Mouse (Mus musculus): Measurements from ENCODE around the gene Trio.

The Trio gene

DNA sequence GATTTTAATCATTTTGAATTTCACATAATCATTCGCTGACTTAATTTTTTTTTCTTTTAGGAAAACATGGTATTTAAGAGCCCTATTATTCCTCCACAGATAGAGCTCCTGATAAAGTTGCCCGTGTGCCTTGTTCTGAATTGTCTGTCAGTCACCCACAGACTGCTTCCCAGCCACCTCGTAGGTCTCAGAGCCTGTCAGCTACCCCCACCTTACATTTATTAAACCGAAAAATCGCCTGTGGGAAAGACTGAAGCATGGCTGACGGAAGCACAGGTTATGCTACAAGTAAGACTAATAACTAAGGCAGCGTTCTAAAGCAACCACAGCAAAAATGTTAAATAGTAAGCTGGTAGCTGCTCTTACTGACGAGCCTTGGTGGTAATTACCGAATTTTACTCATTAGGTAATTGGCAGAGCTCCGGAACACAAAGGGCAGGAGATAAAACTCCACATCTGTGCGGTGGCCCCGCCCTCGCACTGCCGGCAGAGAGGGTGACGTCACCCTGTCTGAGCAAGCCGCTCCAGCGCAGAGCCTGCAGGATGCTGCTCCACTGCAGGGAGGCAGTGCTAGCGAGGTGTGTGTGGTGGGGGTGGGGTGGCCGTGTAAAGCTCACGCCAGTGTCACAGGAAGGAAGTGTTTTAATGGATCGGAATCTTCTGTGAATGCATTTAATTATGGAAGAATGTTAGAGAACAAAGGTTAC, 102.2 kb downstream of the Trio start:
- DNase-seq (ENCODE audit: low spot score), result peak; percentile 88

DNA sequence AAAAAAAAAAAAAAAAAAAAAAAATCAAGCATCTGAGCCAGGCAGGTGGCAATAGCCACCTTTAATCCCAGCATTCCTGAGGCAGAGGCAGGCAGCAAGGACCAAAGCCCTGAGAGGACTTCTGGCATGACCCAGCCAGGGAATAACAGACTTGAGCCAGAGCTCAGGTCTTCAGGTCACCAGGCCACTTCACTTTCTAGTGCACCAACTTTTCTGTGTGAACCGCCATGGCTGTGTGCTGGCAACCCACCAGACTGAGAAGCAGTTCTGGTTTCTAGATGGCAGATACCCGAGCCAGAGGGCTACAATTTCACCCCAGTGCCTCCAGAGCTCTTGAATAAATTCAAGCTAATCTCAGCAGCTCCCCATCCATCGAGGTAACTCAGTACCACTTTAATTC, 104.9 kb downstream of the Trio start:
- DNase-seq (ENCODE audit: low spot score), result no peak

DNA sequence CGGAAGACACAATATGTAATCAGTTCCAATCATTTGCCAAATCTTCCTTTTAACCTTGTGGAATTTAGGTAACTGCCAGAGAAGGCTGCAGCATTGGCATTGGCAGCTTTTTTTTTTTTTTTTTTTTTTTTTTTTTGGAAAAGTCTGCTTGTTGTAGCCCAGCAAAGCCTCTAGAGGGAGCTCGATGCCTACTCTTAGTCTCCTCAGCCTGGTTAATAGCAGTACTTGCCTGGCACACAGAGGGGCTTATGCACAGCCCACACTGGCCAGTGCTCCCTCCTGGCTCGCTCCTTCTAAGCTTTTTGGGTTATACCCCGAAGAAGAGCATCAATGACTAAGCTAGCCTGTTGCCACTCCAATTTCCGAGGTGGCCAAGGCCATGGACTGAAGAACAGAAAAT, 106.1 kb downstream of the Trio start:
- DNase-seq (ENCODE audit: low spot score), result peak; percentile 81

DNA sequence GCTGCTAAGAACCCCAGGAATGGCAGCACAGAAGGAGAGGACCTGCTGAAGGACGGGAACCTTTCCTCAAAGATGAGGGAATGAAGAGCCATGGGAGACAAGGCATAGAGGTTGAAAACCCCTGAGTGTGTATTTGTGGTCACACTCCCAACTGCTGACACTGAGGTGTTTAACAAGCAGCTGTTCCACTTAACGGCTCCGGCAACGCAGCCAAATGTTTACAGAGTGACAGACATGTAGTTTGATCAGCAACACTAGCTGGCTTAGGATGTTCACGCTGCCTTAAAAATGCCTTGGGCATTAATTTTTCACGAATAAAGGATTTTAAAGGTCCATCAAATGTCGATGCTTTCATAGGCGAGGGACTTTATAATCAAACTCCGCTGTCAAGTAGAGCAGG, 106.8 kb downstream of the Trio start:
- DNase-seq (ENCODE audit: low spot score), result no peak

DNA sequence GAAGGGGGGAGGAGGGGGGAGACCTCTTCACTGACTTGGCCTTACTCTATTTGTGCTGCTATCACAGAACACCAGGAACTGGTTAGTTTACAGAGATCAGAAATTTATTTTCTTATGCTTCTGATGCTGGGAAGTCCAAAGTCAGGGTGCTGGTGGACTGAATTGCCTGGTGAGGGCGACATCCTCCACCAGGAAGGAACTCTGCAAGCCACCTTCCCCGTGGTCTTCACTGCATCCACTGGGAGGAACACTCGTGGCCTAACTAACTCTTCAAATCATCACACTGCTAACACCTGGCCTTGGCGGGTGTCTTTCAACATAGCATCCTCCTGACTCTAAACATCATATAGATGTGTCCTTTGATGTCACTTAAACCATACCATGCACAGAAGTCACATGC, 109.4 kb downstream of the Trio start:
- DNase-seq (ENCODE audit: low spot score), result no peak

DNA sequence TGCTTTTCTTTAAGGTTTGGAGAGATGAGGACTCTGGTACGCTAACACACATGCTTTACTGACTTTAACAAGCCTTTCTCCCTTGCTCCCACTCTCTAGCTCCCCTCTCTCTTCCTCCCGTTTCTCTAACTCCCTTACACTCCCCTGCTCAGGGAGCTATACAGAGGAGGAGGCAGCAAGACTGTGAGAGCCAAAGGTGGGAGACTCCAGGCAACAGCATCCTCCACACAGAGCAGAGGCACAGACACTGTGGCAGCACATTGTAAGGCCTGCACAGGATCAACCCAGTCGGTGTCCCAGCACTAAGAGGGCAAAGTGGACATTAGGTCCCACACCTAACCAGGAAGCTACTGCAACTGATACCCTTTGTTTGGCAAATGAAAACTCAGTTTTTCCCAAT, 112.6 kb downstream of the Trio start:
- DNase-seq (ENCODE audit: low spot score), result no peak

DNA sequence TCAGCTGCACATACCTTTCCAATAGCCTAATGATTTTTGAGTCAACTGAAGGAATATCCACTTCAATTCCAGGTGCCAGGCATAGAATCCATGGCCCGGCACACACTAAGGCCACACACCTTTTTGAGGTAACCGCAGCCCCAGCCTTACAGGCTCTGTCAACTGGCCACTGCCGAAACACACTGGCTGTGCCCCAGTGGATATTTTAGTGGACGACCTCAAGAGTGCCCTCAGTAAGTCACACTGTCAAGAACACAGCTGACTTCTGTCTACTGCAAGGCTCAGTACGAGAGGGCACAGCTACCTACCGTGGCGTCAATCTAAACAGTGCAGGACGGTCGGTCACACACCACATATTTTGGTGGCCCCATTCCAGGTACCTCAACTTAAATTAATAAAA, 114.5 kb downstream of the Trio start:
- no peak for DNase-seq (ENCODE audit: low spot score)

DNA sequence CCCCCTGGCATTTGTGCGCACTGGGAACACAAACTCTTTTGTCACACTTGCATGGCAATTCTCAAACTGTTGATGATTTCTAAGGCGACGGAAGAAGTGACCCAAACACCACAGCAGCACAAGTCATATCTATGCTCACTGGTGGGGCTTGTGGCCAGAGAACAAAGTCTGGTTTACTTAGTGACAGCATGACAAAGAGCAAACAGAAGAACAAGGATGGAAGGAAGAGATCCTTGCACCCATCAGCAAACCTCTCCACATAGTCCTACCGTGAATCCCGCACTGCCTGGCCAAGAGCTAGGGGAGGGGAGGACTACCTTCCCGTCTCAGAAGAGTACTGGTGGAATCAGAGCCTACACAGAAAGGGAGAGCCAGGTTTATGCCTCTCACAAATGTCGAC, 115.5 kb downstream of the Trio start:
- no peak for DNase-seq (ENCODE audit: low spot score)

DNA sequence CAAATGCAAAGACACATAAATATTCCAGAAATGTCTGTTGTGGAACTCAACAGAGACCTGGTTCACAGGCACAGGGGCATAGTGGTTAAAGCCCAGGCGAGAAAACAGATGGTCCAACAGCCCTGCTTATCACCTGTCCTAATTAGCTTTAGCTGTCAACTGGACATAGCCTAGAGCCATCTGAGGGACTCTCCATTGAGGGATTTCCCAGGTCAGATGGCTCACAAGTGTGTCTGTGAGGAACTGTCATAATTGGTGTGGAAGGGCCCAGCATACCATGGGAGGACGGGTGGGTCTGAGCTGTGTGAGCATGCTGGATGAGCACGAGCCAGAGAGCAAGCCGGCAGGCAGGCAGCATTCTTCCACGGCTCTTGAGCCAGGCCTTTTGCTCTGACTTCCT, 118.0 kb downstream of the Trio start:
- no peak for DNase-seq (ENCODE audit: low spot score)

DNA sequence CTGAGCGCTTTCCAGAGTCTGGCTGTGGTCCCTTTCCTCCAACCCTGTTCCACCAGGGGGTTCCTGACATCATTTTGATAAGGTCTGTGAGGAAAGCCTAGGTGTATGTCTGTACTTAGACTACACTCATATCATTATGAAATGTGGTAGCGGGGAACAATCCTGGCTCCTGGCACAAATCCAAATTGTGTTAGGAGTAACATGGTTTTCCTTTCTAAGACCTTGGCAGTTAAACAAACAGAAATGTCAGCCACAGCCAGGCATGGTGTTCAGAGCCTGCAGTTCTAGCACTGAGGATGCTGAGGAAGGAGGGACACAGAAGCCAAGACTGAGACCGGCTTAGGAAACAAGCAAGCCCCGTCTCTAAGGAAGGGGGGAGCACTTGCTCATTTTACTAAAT, 119.2 kb downstream of the Trio start:
- DNase-seq (ENCODE audit: low spot score), result no peak

DNA sequence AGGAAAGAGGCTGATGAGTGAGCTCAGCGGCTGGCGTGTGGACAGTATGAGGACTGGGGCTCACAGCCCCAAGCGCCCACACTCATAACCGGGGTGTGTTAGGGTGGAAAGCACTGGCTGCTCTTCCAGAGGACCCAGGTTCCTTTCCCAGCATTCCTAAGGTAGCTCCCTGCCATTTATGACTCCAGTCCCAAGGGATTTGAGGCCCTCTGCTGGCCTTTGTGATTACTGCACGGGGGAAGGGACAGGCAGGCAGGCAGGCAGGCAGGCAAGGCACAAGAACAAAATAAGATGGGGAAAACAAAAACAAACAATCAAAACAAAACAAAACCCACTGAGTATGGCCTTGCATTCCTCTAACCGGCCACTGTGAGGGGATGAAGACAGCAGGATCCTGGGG, 120.3 kb downstream of the Trio start:
- DNase-seq (ENCODE audit: low spot score), result peak; percentile 59

DNA sequence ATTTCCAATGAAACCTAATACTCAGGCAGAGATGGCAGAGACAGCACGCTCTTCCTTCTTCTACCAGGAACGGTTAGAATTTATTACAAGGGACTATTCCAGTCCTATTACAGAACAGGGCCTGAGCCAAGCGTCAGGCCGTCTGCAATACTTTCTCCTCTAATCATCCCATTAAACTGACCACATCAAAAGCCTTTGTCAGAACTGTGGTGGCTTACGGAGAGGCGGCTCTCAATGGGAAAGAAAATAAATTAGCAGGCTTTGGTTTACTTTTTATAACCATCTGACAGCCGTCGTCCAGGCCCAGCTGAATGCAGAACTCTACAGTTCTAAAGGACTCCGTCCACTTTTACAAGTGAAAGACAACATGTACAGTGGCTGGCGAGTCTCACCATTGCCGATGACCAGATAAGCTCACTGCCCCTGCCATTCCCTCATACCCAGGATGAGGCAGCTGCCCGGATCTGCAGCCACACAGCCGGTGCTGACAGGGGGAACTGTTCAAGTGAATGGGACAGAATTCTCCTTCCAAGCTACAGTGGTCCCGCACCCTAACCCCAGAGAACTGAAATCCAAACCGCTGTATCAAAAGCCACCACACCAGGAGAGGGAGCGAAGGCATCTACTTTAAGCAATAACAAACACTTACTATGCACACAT, 121.2 kb downstream of the Trio start:
- no peak for DNase-seq (ENCODE audit: low spot score)

DNA sequence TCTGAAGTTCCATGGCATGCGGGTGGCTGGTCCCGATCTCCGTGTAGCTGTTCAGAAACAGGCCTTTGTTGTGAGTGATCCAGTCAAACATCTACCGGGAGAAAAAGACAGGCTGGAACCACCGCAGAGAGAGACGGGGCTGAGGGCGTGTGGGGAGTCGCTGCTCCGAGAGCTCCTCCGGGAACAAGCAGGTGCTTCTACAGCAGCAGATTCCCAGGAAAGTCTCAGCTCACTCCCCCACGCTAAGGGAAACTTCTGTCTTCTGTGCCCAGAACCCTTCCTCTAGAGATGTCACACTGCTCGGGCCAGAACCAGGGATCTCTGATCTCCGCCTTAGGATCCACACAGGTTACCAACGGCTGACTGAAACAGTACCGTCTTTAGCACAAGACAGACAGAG, 124.4 kb downstream of the Trio start:
- no peak for DNase-seq (ENCODE audit: low spot score)

DNA sequence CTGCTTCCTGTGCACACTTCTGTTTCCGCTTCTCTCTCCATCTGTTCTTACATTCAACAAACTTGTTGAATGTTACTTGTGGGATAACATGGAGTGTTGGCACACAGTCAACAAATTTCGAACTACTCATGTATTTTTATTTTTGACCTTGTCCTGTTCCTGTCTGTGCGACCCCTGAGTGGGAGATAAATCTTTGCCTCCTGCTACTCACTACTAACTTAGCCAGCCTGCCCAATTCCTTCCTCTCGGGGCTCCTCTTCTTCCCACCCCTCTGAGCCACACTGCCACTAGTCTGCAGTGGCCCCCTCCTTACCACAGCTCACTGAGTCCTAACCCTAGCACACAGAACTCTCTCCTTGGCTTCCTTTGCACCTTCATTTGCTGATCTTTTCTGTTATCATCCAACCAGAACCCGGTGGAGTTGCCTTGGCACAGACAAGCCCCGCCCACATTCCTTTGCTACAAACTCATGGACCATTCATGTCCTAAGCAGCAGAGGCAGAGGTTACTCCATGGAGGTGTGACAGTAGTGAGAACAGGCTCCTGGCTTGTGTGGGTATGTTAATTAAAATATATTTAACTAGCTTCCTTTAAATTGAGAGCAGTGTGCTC, 126.7 kb downstream of the Trio start:
- DNase-seq (ENCODE audit: low spot score), result peak; percentile 36

DNA sequence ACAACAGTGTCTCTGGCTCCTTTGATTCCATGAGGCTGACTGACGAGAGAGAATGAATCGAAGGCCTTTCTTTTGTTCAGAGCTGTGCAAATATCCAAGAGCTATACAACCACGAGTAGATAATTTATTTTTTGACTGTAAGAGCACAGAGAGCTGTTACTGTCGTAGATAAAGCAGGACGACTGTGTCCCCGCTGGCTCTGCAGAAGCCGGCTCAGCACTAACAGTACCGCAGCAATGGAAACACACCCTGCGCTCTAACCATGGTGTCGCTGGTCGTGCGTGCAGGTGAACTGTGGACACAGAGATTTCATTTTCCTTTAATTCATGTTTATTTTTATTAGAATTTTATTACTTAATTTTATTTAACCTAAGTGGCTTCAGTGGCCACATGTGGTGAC, 131.5 kb downstream of the Trio start:
- no peak for DNase-seq (ENCODE audit: low spot score)

DNA sequence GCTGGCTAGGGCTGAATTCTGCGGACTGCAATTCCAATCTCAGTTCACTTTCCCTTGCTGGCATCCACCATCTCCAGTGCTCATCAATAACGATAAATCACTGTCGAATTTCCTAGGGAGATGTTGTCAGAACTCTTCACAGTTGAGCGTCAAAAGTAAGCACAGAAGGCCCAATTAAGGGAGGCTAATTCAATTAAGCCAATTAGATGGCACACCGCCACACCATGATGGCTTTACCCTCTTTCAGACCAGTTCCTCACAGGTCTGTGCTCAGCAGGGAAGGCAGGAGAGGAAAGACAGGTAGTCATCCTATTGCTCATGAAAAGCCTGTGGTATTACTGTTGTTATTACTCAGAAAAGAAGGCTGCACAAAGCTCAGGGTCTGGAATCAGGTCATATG, 133.6 kb downstream of the Trio start:
- DNase-seq (ENCODE audit: low spot score), result no peak

DNA sequence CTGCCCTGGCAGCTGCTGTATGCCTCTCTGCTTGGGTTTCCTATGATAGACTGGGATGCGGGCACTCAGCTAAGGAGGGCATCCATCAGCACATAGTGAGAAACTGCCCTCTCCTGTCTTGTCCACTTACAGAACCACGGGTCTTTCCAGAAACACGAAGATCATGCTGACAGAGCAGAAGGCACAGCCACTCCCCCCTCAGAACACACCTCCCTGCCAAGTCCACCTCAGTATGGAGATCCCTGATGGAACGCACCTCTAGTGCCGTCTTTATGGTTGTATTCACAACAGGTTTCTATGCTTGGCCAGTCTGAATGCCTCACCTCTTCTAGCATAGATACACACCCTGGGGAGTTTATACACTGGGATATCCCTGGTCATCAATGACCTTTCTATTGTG, 135.0 kb downstream of the Trio start:
- no peak for DNase-seq (ENCODE audit: low spot score)

DNA sequence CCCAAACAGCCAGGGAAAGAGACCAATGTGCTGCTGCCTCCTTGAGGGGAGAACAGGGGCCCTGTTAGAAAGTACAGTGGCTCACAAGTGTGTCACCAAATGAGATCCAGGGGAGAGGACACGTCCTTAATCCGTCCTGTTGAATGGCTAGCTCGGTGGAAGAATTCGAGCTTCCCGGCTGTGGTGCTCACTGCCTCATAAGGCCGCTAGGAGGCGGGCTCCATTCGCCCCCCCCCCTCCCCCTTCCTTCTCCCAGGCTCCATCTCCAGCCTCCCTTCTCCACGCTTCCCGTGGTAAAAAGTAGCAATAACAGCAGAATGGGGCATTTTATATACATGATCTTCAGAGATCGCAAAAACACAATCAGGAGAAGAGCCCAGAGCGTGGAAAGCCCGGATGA, 137.5 kb downstream of the Trio start:
- no peak for DNase-seq (ENCODE audit: low spot score)

DNA sequence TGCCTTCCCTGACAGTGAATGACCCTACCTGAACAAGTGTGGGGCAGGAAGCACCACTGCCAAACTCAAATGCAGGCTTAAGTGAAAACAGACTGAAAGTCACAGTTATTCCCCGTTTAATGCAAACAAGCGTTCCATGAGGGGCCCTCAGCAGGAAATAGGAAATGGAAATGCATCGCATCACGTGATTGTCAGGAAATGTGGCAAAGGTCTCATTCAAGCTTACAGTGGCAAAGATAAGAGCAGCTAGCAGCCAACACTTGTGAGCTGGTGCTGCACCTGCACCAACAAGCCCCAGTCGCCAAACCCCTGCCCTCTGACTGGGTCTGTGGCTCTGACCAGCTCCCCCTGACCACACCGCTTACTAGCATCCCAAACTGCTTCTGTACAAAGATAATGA, 138.7 kb downstream of the Trio start:
- DNase-seq (ENCODE audit: low spot score), result no peak

DNA sequence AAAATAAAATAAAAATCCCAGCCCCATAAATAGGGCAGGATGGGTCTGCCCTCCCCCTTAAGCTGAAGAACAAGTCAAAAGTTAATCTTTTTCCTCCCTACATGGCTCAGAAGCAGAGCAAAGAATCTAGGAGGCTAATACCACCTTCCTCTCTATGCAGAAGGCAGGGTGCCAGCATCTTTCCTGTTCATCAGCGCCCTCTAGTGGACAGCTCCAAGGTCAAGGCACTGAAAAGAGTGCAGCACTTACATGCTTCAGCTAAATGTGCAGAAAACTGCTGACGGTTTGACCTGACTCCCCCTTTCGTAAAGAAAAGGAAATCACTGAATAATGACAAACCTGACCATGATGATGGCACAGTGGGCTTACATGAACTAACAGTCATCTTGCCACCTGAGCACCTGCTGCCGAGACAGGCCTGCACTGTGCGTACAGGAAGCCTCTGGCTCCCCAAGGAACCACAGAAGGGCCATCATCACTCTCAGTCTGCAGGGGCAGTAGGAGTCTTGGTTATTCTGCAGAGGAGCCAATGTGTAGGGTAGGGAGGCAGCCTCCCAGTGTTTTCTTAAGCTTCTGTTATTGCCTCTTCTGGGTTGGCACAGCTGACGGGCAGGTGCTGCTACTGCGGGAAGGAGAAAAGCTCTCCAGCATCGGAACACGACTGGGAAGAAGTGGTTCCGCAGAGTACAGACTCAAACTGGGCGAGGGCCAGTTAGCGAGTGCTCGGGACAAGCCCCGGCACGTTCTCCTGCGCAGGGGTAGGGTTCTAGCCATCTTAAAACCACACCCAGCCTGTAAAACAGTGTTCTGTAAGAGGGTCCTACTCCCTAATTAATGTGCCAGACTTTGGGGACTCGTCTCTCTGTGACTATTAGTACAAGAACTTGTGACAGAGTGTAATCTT, 141.0 kb downstream of the Trio start:
- DNase-seq (ENCODE audit: low spot score), result peak; percentile 89

DNA sequence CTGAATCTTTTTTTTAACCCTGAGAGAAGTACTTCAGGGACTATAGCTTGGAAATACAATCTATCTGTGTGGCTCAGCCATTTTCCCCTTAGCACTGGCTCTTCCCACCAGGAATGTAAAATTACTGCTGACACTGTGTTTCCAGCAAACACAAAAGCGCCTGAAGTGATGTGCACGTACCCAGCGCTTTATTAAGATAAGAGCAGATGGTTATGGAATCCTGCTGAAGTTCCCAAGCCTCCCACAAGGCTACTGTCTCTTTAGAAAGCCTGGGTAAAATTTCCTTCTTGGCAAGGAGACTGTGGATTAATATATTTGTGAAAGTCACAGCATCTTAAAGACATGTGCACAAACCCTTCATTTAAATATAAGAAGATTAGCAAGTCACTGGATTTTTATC, 141.8 kb downstream of the Trio start:
- DNase-seq (ENCODE audit: low spot score), result no peak

DNA sequence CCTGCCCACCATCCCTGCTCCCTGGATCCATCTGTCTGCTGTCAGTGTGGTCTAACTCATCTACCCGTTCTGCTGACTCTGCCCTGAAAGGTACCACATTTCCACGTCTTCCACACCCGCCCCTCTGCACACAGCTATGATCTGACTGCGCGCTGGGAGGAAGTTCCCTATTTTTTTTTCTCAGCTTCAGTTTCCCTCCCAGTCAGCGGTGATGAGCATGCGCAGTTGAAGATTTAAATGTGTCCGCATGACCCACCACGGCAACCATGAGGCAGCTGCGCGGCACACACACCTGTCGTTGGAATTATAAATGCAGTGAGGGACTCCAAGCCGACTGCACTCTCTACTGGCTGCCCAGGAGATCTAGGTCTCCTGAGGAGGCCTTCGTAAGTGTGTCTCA, 142.8 kb downstream of the Trio start:
- no peak for DNase-seq (ENCODE audit: low spot score)

DNA sequence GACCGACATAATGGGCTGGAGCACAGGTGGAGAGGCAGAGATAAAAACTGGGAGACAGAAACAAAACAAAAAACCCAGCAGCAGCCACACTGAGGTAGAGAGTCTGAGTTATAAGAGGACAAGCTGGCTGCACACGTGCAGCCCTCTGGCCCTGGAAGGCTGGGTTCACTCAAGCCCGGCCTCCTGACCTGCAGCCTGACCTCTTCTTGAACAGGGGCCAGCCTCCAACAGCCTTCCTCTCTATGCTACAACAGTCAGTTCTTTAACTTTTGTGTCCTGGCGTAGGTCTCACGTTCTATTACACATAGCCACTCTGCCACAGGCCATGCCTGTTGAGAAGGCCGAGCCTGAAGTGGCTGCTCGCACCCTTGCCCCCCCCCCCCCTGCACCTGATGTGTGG, 147.8 kb downstream of the Trio start:
- peak; percentile 35 for DNase-seq (ENCODE audit: low spot score)

Data from embryo, embryonic 10 days (tissue).